Mouse (Mus musculus): ENCODE measurements around the gene Gm28729.
A peak's percentile ranks its signal among the peaks of the same experiment; 100 is the strongest.
"Not testable (repeated sequence)": the region's sequence is repeated elsewhere in the genome, so short reads cannot be mapped to it uniquely, and the experiment has no call there.

Gene Gm28729

DNA sequence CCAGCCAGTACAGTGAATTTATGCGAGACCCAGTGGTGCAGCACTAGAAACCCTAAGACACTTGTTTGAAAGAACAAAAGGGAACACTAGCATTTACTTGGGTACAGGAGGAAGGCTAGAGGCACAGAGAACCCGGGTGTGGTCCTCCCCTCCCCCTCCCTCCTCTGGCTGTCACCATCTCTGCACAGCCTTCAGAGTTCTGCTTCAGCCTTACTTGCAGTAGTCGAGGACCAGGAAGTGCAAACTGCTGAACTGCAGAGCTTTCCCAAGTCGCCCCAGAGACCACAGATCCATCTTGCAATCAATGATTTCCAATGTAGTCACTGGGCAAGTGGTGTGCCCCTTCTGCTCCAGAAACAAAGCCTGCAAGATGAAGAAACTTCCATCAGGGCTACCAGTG, 7.6 kb downstream of the Gm28729 start:
- DNase-seq: no peak

DNA sequence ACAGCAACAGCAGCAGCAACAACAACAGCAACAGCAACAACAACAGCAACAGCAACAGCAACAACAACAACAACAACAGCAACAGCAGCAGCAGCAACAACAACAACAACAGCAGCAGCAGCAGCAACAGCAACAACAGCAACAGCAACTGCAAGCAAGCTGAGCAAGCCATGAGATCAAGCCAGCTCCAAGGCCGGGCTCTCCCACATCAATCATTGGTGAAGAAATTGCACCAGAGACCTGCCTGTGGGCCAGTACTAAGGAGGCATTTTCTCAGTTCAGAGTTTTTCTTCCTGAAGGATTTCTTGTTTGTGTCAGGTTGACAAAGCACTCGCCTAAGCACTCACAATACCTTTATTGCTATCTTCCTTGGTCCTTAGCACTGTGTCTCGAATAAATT, 8.3 kb downstream of the Gm28729 start:
- no peak for DNase-seq

DNA sequence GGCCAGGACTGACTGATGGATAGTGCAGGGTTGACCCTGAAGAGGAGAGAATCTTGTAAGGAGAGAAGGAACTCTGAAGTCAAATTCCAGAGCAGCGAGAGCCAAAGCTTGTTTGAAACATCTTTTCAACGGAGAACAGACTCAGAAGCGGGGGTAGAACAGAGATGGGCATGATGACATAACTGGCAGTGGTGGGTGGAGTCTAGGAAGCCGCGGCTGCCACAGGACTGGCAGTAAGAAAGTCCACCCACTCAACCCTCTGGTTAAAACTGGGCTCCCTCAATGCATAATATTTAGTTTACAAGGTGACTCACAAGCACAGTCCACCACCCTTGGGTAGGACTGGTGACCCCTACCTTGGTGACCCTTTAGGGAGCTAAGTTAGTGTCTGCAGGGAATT, 9.3 kb downstream of the Gm28729 start:
- no peak for DNase-seq

DNA sequence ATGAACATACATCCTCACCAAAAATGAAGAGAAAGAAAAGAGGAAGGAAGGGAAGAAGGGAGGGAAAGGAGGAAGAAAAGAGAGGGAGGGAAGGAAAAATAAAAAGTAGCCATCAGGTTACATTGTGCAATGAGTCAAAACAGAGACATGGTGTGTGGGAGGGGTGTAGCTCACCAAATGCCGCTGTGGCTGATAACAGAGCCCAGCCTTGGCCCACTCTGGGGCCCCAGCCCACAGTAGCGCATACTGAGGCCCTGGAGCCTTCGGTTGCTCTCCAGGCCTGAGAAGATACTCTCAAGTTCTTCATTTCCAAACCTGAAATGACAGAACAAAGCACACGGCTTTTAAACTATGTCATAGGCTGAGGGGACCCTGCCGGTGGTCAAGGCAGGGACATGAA, 10.8 kb downstream of the Gm28729 start:
- DNase-seq: no peak

DNA sequence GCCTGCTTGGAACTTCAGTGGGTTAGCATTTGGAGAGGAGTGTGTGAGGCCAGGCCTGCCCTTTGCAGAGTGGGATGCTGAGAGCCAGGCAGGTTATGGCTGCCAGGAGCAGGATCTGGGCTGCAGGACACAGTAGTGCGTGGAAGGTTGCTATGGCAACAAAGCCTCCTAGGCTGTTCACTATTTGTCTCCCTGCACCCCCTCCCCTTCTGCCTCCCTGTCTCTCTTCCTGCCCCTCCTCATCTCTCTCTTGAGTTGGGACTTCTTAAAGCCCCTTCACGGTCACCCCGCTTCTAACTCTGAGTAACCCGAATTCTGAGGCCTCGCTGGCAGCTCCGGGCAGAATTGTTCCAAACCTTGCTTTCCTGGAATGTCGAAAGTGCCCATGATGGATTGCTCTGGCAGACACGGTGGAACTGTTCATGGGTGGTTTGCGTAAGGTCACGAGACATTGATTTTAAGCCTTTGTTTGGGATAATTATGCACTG, 19.0 kb downstream of the Gm28729 start:
- DNase-seq: peak; percentile 63

DNA sequence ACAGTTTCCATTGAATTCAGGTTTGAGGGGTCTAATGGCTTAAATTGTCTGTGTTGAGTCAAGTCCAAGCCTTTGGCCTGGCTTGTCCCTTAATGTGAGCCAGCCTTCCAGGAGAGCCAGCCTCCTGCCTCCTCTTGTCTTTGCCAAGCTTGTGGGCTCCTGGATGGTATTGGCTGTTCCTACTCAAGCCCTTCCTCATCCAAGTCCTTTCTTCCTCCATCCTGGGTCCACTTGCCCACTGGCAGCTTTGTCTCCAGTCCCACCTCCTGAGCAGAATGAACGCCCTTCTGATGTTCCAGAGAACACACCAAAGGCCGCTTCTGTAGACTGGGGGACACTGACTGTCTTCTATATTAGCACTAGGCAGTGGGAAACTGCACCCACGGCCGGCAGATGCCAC, 19.9 kb downstream of the Gm28729 start:
- DNase-seq: no peak

DNA sequence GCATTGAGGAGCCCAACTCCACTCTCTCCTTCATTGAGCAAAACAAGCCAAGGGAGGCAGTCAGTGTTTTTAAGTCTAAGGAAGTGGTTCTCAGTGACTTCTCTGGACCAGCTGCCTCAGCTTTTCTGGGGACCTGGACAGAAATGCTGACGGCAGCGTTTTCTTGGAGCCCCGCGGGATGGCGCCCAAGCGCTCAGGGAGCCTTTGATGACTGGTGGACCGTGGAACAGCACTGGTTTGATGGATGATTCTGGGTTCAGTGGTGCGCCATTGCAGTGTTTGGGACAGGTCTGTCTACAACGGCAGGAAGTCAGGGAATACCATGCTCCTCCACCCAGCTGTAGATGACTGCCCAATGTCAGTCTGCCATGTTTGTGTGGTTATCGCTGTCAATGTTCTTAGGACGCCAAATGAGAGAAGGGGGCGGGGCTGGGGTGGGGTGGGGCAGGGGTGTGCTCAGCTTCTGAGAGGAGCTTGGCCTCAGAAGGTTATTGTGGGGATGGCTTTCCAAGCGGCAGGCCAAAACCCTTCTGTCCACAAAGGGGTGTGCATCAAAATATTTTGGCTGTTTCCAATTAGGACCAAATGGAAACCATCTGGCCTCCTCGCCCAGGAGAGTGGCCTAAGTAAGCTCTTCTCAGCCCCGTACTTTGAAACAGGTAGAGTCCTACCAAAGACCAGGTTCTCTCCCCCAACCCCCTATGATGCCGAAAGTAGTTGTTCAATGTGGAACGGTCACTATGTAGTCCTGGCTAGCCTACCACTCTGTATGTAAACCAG, 20.8 kb downstream of the Gm28729 start:
- DNase-seq: no peak

DNA sequence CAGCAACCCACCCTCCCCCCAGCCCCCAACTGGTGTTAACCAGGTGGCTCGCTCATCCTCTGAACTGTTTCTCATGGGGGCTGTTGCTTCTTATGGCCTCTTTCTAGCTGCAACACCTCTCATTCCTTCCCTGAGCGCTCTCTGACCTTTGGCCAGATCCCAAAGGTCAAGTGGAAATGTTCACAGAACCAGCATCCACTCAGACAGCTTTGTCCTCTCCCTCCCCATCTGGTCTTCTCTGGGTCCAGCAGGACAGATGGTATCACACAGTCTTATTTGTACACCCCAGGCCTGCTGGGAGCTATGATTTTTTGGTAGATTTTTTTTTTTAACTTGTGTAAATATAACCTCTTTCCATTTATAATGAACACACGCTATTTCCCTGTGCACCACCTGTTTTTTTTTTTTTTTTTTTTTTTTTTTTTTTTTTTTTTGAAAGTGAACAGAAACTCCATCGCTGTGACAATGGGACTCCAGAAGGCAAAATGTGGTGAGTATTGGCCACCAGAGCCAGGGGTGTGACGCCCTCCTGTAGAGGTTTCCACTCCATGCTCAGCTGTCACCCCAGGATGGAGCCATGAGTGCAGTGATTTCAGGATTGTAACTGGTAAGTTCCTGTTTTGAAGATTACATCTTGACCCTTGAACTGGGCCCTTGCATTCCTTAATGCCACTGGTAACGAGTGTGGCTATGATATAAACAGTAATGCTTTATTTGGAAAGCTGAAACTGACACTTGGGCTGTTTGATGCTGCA, 22.0 kb downstream of the Gm28729 start:
- DNase-seq: no peak

DNA sequence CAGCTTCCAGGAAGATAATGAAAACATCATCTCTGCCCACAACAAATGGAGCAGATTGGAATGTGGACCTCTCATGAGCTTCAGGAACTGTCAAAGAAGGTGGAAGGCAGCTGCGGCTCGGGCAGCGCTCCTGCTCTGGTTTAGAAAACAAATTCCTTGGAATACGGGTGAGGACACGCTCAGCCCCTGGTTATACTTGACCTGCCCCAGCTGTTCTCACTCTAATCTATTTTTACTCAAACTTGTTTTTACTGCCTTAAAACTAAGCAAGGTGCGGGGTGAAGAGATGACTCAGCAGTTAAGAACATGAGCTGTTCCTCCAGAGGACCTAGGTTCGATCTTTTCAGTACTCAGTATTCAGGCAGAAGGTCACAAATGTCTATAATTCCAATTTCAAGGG, 23.8 kb downstream of the Gm28729 start:
- DNase-seq: no peak

DNA sequence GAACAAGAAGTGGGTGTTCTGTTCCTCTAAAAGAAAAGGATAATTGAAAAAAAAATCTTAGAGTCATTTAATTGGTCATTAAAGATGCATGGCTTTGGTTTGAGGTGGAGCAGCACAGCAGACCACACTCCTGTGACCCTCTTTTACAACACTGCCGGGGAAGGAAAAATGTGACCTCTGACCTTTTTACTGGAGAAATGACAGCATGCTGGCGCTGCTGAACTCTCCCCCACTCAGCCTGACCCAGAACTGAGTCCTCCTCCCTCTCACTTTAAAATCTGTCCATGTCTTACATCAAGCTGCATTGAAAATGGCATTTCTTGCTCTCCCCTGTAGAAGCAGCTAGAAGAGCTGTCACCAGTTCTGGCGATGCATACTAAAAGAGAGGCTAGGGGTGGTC, 31.9 kb downstream of the Gm28729 start:
- DNase-seq: peak; percentile 29

DNA sequence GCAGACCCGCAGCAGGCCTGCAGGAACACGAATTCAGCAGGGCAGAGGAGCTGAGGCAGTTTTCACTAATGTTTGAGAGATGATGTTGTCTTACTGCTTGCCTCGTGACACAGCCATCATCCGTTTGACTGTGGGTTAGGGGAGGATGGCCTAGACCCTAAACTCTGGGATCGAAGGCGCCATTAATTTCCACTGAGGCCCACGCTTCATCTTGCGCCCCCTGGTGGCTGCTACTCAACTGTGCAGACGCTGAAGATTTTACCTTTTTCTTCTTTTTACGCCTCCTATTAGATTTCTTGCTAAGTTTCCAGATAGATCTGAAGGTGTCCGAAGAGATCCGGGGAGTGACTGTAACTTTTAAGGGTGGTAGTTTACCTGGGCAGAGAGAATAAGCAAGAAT, 33.3 kb downstream of the Gm28729 start:
- peak; percentile 65 for DNase-seq

DNA sequence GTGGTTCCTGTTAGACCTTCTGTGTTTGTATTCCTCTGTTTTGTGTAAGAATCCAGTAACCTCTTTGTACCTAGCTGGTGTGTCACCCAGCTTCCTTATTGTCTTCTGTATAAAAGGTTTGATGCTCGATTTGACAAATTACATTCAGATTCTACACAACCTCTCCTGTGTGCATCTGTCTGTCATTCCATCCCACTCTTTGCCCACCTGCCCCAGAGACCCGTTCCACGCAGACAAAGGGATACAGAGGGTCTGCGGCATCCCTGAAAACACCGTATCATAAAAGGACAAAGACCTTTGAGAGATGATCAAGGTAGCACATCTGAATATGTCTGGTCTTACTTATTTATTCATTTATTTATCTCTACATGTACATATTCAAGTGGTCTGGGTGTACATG, 37.2 kb downstream of the Gm28729 start:
- DNase-seq: not testable (repeated sequence)

DNA sequence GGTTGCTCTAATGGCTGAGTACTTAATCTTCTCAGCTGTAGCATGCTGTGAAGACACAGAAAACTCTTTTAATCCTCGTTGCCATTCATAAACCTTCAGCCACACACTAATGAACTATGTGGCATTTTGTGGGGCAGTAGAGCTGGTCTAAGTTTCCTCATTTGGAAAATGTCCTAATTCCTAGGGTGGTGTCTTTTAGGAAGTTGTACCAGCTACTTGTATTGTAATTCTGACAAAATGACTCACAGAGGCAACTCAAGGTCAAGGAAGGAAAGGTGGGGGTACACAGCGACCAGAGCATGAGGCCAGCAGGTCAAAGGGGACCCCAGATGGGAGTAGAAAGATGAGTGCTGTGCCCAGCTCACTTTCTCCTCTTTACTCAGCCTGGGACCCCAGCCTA, 41.4 kb downstream of the Gm28729 start:
- no peak for DNase-seq

DNA sequence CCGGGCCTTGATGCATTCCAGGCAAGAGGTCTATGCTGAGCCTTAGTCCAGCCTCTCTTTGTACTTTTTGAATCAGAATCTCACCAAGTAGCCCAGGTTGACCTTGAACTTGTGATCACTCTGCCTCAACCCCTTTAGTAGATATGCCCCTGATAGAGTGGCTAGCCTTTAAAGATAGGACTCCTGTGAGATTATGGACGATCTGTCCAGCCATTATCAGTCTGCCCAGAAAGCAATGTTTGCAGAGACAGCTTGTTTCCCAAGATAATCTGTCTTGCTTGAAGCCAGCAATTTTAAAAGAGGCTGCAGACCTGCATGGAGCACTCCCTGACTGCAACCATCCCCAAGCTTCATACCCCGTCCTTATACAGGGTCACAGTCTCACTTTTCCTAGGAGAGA, 42.0 kb downstream of the Gm28729 start:
- DNase-seq: no peak

DNA sequence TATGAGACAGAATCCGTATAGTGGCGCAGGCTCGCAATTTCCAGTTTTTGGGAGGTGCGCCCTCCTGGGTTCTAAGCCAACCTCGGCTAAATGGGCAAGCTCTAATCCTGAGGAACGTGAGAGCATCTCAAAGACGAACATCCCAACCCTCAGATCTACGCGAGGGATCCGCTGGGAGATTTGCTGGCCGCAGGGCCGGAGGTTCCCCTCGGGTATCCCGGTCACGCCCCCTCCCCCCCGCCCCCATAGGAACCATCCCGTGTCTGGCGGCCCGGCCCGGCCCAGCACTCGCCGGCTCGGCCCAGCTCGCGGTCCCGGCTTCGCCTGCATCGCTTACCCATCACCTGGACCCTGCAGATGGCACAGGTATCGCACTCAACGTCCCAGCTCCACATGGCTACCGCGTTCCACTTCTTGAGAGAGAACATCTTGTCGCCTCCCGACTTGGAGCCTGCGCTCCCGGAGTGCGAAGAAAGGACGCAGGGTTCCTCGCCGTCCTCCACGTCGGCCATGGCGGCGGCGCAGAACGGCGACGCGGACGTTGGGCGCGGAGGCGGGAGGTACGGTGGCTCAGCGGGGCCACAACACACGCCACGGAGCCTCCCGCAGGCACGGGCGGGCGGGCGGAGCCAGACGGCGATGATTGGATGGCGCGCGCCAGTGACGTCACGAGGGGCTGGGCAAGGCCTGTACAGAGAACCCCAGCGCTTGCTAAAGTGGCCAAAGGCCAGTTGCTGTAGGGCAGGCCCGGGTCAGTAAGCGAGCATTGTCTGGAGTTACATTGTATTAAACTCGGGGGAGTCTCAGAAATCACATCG, 46.8 kb downstream of the Gm28729 start, which contains the start of gene Rnf7:
Rnf7 (minus strand) TSS at position 605 of the 818 bp plus-strand sequence.
- peak; percentile 100 for DNase-seq

DNA sequence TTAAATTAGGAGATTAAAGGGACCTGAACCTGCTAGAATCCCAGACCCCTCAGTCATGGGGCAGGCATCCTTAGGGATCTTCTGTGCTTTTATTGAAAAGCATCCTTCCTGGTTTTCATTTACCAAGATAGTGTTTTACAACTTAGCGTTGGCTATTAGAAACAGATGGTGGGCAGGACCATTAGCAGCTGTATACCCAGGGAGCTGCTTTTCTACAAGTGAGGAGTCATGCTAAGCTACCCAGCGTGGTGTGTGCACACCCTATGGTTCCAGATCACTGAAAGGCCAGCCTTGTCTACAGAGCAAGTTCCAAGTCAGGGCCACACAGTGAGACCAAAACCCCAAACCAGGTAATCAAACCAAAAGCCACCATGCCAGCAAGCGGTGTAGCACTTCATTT, 52.7 kb downstream of the Gm28729 start:
- no peak for DNase-seq

DNA sequence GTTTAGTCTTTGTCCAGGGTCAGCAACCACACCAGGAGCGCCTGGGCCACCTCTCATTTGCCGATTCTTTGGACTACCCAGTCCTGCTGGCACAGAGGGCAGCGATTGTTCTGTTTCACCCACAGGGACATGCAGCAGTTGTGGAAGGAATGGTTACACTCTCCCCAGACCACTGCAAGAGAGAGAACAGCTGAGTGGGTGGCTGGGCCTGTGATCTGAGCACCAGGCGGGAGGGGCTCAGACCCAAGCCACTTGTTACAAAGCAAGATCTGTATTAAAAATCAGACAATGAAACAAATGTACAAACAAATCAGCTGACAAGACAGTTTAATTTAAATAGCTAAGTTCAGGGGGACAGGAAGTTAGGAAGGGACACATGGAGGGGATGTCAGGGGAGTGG, 53.4 kb downstream of the Gm28729 start:
- DNase-seq: not testable (repeated sequence)

DNA sequence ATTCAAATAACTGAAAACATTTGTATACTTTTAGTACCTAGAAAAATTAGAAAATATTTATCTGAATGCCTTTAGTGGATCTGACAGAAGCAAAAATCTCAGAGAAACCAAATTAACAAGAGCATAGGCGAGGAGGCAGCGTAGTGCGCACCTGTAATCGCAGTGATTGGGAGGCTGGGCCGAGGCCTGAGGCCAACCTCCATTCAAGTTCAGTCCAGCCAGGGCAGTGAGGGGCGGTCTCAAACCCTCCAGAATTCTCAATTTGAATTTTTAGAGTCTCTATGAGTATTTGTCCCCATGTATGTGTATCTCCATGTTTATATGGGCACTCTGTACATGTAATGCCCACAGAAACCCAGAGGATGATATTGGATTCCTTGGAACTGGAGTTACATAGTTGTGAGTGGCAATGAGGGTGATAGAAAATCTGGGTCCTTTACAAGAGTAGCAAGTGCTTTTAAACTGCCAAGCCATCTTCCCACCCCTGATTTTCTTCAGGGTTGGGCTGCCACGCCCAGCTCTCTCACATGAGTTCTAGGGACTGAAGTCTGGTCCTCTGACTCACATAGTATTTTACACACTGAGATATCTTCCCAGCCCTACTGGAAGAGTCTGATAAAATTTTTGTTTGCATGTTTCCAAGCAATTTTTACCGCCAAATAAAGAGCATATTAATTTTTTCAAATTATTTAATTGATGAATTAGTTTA, 54.6 kb downstream of the Gm28729 start:
- no peak for DNase-seq

DNA sequence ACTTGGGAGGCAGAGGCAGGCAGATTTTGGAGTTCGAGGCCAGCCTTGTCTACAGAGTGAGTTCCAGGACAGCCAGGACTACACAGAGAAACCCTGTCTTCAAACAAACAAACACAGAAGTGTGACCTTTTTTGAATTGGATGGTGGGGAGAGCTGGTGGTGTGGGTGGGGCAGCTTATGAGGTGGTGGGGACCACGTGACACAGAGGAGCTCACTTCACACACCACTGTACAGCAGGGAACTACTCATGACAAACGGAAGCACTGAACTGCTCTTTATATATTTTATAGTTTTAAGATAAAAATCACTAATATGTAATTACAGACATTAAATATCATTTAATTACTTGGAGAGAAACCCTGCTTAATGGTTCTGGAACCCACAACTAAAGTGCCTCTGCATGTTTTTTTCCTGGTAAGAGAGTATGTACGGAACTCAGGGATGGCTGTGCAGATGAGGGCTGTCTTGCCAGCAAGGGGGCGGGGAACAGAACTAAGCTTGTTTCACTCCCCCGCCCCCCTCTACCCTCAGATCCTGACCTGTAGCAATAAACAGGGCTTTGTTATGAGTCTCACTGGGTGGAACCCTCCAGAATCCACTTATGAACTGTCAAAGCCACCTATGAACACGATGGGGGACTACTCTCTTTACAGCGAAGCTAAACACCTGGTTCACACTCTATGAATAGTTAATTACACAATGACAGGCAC, 55.4 kb downstream of the Gm28729 start:
- no peak for DNase-seq

DNA sequence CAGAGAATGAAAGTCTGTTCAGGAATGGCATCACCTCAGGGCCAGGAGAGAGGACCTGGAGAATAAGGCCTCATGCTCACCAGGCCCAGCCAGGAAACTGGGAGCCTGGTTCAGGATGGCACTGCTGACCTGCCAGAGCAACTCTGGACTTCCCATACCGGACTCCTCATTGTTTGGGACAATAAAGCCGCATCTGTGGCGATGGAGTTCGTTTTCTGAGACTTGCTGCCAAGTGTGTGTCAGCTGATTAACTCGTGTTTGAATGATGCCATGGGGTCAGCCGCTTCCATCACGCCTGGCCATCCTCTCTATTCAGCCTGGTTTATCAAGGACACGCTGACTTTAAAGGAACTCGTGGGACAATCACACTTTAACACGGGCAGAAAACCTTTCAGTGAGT, 61.4 kb downstream of the Gm28729 start:
- peak; percentile 31 for DNase-seq

DNA sequence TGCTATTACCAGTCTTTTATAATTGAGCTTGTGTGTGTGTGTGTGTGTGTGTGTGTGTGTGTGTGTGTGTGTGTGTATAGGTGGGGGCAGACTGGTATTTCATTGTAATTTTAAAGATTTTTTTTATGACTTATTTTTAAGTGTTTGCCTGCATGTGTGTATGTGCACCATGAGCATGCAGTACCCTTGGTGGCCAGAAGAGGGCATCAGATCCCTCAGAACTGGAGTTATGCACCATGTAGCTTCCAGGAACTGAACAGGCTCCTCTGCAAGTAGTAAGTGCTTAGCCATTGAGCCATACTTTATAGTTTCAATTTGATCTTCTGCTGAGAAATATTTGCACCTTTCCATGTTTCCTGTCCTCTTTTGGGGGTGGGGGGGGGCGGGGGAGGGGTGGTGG, 63.5 kb downstream of the Gm28729 start:
- no peak for DNase-seq
